Mouse (Mus musculus) liver, embryonic 12.5 days (tissue): Measurements from ENCODE around the gene Dennd6a. TPM values are rescaled to one million over a fixed set of nuclear protein-coding genes. Genes with fewer than 3 reads are reported as not detected.

ENCODE experiments used
- ATAC-seq: fragments of 200-750 bp; cut with Nextera tagmentation; 2 replicates; pipeline ENCODE4 v1.8.0; 2017; ENCODE audit warnings: moderate number of reproducible peaks, mild to moderate bottlenecking, moderate library complexity
- H3K27ac ChIP-seq: fragments of 300-500 bp; sonication (generic); 2 replicates; pipeline ENCODE4 v1.5.1; 2016; ENCODE audit warnings: mild to moderate bottlenecking
- H3K27me3 ChIP-seq: fragments of 300-500 bp; sonication (generic); replicated peaks from 2 replicates; pipeline ENCODE4 v1.6.1; 2016; ENCODE audit warnings: mild to moderate bottlenecking, moderate library complexity
- H3K36me3 ChIP-seq: fragments of 300-500 bp; sonication (generic); 2 replicates; pipeline ENCODE4 v1.6.1; 2016; ENCODE audit warnings: mild to moderate bottlenecking, moderate library complexity
- H3K4me1 ChIP-seq: fragments of 300-500 bp; sonication (generic); 2 replicates; pipeline ENCODE4 v1.6.1; 2016
- H3K4me2 ChIP-seq: fragments of 300-500 bp; sonication (generic); 2 replicates; pipeline ENCODE4 v1.6.1; 2016; ENCODE audit warnings: mild to moderate bottlenecking, moderate library complexity
- H3K4me3 ChIP-seq: fragments of 300-500 bp; sonication (generic); 2 replicates; pipeline ENCODE4 v1.5.1; 2016; ENCODE audit warnings: mild to moderate bottlenecking, moderate library complexity
- H3K9ac ChIP-seq: fragments of 300-500 bp; sonication (generic); 2 replicates; pipeline ENCODE4 v1.6.1; 2016; ENCODE audit warnings: mild to moderate bottlenecking, moderate library complexity
- H3K9me3 ChIP-seq: fragments of 300-500 bp; sonication (generic); replicated peaks from 2 replicates; pipeline ENCODE4 v1.6.1; 2016; ENCODE audit warnings: mild to moderate bottlenecking, moderate library complexity
- WGBS: fragments of 180-500 bp; shearing (Covaris S2); methylation state at CpG from one replicate; pipeline ENCODE4 v1.1.7; 2016; ENCODE audit not compliant: insufficient replicate concordance; 5-methylcytosine and 5-hydroxymethylcytosine counted together
- polyA plus RNA-seq: library from polyadenylated mRNA; unstranded; fragments of >200 nt; fragmentation: Nextera tagmentation; extraction: Ambion mirVana; gene quantifications from 2 replicates; pipeline ENCODE4 v1.2.1, GENCODE M21; 2016

Dennd6a gene
- polyA plus RNA-seq, 1 experiment from 2014 or later = 19.3 TPM

DNA sequence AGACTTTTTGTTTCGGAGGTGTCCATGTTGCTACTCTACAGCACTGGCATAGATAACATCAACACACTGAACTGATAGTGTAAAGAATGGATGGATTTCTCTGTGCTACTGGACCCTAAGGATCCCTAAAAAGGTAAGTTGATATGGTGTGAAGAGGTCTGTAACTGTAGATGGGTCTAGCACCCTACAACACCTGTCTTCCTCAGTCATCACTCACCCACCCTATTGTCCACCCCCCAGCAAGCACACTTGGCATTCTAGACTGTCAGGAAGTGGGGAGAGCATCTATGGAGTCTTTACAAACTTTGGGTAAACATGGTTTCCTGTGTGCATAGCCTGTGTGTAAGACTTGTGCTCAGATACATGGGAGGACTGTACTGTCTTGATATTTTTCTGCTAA, 31.5 kb upstream of the Dennd6a start:
- H3K4me1 ChIP-seq = no peaks in the 10 kb centered on the region
- H3K4me2 ChIP-seq = no peak overlapping the region
- H3K36me3 ChIP-seq = no peaks in the 10 kb centered on the region
- H3K4me3 ChIP-seq = no peak overlapping the region
- ATAC-seq = no peak
- H3K9ac ChIP-seq = no peak overlapping the region
- no peak overlapping the region for H3K27ac ChIP-seq
- 81% methylated on average over 1 of the region's 1 CpGs for WGBS
- no peaks in the 10 kb centered on the region for H3K9me3 ChIP-seq
- peaks cover 6% of the 10 kb centered on the region; the same call in 1 of the 2 replicates for H3K27me3 ChIP-seq

DNA sequence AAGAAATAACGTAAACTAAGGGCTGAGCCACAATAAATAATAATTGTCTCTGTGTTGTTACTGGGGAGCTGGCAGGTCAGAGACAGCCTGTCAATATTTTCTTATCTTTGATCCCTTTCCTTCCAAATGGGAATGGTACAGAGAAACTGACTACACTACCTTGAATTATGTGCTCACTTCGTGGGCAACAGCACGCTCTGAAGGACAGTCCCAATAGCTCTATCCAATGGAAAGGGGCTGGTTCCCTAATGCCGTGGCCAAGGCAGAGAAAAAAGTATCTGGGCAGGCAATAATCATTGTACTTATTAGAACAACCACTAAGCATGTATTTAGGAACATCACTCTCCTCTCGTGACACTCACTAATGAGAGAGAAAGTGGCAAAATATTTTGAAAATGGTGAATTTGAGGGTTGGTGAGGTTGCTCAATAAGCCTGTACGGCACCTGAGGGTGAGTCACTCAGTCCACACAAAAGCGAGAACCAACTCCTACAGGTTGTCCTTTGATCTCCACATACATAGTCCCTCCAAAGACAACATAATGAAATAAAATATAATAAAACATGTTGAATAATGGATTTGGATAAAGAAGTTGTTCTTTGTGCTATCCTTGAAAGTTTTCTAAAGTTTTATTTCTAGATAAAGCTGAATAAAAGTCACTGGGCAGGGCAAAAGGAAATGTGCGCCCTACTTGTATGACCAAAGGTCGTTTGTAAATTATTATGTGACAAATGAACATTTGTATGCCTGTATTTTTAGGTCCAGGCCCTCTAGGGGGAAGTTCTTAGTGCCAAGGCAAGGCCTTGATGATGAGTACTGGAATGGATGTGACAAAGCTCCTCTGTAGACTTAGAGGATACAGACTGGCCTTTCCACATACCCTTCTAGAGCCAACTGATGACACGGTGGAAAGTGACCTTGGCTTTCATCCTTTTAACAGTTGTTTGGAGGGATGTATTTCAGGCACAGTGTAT, 25.9 kb upstream of the Dennd6a start:
- H3K4me3 ChIP-seq = no peak overlapping the region
- 64% methylated on average over 10 of the region's 10 CpGs for WGBS
- no peaks in the 10 kb centered on the region for H3K36me3 ChIP-seq
- no peak overlapping the region for H3K4me2 ChIP-seq
- no peaks in the 10 kb centered on the region for H3K9me3 ChIP-seq
- H3K9ac ChIP-seq = no peak overlapping the region
- H3K4me1 ChIP-seq = no peaks in the 10 kb centered on the region
- H3K27me3 ChIP-seq = 0 out of 2 replicates have a peak, but pooled peaks cover 3% of the 10 kb centered on the region
- ATAC-seq = no peak
- no peak overlapping the region for H3K27ac ChIP-seq

DNA sequence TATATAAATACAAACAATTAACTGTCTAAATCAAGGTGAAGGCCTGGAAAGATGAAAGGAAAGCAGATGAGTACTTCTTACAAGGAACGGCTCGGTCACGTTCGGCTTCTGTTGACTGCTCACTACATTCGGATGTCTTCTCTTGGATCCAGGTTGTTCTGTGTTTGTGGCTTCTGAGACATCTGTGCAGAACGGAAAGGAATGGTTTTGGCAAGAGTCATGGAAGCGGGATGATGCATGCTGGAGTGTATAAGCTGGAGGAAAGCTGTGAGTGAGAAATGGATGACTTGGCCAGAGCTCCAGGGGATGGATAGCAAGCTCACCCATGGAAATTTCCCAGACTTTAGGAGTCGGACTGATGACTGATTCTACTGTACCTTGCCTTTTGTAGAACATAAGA, 22.9 kb upstream of the Dennd6a start:
- H3K4me2 ChIP-seq = no peak overlapping the region
- H3K27ac ChIP-seq = no peak overlapping the region
- WGBS = 87% methylated on average over 8 of the region's 8 CpGs
- no peak for ATAC-seq
- H3K27me3 ChIP-seq = no peaks in the 10 kb centered on the region
- H3K4me1 ChIP-seq = 0 out of 2 replicates have a peak, but pooled peaks cover 4% of the 10 kb centered on the region
- no peaks in the 10 kb centered on the region for H3K36me3 ChIP-seq
- no peaks in the 10 kb centered on the region for H3K9me3 ChIP-seq
- H3K9ac ChIP-seq = no peak overlapping the region
- no peak overlapping the region for H3K4me3 ChIP-seq

DNA sequence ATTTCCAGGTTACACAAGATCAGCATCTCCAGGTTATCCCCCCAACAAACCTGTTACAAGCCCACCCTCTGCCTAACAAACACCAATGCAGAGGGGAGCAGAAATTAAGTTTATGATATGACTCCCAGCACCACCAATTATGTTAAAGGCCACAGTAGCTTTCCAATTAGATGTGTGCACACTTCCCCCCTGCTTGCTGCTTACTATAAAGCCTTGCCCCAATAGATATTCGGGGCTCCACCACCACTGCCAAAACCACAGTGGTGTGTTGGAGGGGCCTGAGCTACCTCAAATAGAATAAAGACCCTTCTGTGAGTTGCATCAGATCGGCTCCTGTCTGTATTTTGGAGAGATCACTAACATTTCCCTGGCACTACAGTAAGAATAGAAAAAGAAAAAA, 21.2 kb upstream of the Dennd6a start:
- Histone ChIP-seq H3K9me3 (no peaks in the 10 kb centered on the region), H3K4me2 (no peak overlapping the region), H3K4me3 (no peak overlapping the region), H3K9ac (no peak overlapping the region), H3K36me3 (no peaks in the 10 kb centered on the region), H3K27me3 (no peaks in the 10 kb centered on the region), H3K4me1 (0 out of 2 replicates have a peak, but pooled peaks cover 4% of the 10 kb centered on the region), H3K27ac (no peak overlapping the region)
- no peak for ATAC-seq
- WGBS = 44% methylated on average over 2 of the region's 2 CpGs

DNA sequence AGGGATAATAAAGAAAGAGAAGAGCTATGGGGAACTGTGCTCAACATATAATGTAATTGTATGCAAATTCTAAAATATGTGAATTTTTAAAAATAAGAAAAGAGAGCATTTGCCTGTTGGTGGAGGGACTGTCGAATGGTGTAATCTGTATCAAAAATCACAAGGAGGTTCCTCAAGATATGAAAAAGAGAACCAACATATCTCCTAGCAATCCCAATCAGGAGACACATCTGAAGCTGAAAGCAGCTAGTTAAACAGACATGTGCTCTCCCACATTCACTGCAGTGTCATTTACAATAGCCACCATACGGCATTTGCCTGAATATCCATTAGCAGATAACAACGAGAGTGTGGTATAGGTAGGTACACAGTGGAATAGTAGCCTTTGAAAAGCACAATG, 20.8 kb upstream of the Dennd6a start:
- no peak for ATAC-seq

DNA sequence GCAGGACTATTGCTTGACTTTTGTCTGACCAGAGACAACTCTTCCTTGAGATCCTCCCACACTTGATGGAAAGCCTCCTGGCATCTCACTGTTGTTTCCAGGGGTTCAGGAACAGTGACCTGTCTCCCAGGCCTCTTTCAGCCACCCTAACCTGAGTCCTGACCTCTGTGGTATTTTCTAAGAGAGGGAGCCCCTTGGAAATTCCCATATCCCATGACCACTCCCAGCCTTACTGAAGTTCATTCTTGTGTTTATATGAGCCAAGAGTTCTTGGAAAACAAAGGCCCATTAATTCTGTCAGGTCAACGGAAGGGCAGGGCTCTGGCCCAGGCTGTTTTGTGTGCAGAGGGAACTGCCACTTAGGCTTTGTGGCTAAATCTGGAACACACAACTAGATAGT, 16.1 kb upstream of the Dennd6a start:
- Histone ChIP-seq H3K36me3 (no peaks in the 10 kb centered on the region), H3K9me3 (peaks cover 5% of the 10 kb centered on the region; the same call in 1 of the 2 replicates), H3K4me1 (0 out of 2 replicates have a peak, but pooled peaks cover 4% of the 10 kb centered on the region), H3K27me3 (no peaks in the 10 kb centered on the region), H3K4me2 (no peak overlapping the region), H3K9ac (no peak overlapping the region), H3K27ac (no peak overlapping the region), H3K4me3 (no peak overlapping the region)
- 83% methylated on average over 1 of the region's 1 CpGs for WGBS
- no peak for ATAC-seq

More for the DNA sequence above, 20.8 kb upstream of the Dennd6a start:
- Histone ChIP-seq H3K4me2 (no peak overlapping the region), H3K4me3 (no peak overlapping the region), H3K4me1 (0 out of 2 replicates have a peak, but pooled peaks cover 4% of the 10 kb centered on the region), H3K9me3 (no peaks in the 10 kb centered on the region), H3K27me3 (no peaks in the 10 kb centered on the region), H3K9ac (no peak overlapping the region), H3K36me3 (no peaks in the 10 kb centered on the region), H3K27ac (no peak overlapping the region)
- WGBS = 37% methylated on average over 3 of the region's 3 CpGs

DNA sequence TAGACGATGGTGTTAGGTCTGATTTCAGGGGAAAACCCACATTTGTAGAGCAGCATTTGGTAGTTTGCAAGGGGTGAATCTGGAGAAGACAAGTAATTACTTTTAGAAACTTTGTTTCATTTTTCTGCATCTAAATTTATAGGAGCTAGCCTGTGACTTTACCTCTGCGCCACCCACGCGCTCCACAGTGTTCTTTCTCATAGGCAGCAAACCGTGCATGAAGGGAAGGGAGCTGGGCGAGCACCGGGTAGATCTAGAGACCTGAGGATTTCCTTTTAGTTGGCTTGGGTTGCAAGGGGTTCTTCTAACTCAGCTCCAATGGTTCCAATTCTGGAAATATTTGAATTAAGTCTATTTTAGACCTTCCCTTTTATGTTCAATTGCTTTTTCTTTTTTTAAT, 15.1 kb upstream of the Dennd6a start:
- Histone ChIP-seq H3K36me3 (no peaks in the 10 kb centered on the region), H3K27ac (no peak overlapping the region), H3K4me3 (no peak overlapping the region), H3K9me3 (peaks cover 5% of the 10 kb centered on the region; the same call in 1 of the 2 replicates), H3K9ac (no peak overlapping the region), H3K4me2 (no peak overlapping the region), H3K27me3 (no peaks in the 10 kb centered on the region), H3K4me1 (no peaks in the 10 kb centered on the region)
- ATAC-seq = no peak
- 86% methylated on average over 7 of the region's 7 CpGs for WGBS

DNA sequence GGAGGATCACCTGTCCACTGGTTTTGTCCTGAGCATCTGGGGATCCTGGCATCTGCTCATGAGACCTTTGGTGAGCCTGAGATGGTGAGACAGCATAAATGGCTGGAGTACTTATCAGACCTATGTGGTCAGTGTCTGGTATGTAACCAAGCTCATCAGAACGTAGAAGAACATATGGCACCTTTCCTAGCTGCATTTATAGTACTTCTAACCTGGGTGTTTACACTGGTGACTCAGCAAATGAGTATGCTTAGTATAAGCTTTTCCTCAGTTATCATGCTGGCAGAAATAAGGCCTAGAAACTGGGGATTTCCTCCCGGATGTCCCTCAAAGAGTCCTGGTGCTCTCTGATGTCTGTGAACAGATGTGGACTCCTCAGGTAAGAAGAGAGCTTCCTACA, 11.4 kb upstream of the Dennd6a start:
- H3K27ac ChIP-seq = no peak overlapping the region
- ATAC-seq = no peak
- 62% methylated on average over 2 of the region's 2 CpGs for WGBS
- H3K27me3 ChIP-seq = no peaks in the 10 kb centered on the region
- H3K36me3 ChIP-seq = no peaks in the 10 kb centered on the region
- no peak overlapping the region for H3K4me3 ChIP-seq
- H3K4me2 ChIP-seq = no peak overlapping the region
- H3K9ac ChIP-seq = no peak overlapping the region
- no peaks in the 10 kb centered on the region for H3K4me1 ChIP-seq
- peaks cover 5% of the 10 kb centered on the region; the same call in 1 of the 2 replicates for H3K9me3 ChIP-seq

DNA sequence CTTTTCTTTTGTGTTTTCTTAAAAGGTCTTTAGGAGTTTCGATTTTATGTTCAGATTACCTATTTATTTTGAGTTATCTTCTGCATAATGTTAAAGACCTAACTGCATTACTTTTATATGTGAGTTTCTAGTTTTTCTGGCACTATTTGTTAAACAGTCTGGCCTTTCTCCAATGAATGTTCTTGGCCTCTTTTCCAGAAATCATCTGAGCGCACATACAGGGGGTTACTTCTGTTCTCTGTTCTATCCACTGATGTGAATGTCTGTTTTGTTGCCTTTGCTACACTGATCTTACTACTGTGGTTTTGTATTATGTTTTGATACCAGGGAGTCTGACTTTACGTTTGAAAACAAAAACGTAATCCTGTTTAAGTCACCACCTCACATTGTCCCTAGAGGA, 3.8 kb upstream of the Dennd6a start:
- no peak overlapping the region for H3K4me2 ChIP-seq
- no peak overlapping the region for H3K27ac ChIP-seq
- H3K9ac ChIP-seq = no peak overlapping the region
- H3K4me3 ChIP-seq = no peak overlapping the region
- H3K4me1 ChIP-seq = peaks cover 10% of the 10 kb centered on the region; the same call in 1 of the 2 replicates
- no peaks in the 10 kb centered on the region for H3K27me3 ChIP-seq
- no peak for ATAC-seq
- H3K36me3 ChIP-seq = no peaks in the 10 kb centered on the region
- 80% methylated on average over 4 of the region's 4 CpGs for WGBS
- no peaks in the 10 kb centered on the region for H3K9me3 ChIP-seq

DNA sequence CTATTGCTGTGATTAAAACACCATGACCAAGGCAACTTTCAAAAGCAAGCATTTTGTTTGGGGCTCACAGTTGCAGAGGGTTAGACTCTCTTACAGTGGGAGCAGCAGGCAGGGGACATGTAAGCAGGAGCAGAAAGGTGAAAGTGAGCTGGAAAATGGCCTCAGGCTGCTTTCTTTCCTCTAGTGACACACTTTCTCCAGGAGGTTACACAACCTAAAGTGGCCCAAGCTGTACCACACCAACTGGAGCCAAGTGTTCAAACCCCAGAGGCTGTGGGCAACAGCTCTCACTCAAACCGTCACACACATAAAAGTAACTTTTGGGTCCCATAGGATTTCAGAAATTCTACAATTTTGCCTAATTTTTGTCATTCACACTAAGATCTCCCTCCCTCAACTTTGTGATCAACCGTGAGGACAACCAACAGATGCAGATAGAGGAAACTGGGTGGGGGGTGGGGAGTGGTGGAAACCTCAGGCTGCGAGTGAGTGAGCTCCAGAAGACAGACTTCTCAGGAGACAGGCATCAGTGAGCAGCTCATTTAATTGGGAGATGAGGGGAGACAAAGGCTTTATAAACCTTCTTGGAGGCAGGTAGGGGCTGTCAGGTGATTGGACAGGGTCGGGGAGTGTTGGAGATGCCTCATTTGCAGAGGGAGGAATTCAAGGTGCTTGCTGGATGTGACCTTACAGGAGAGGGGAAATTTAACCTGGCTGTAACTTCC, 1.5 kb upstream of the Dennd6a start:
- Histone ChIP-seq H3K27ac (no peak overlapping the region), H3K9me3 (no peaks in the 10 kb centered on the region), H3K36me3 (no peaks in the 10 kb centered on the region), H3K4me3 (no peak overlapping the region), H3K27me3 (no peaks in the 10 kb centered on the region), H3K4me2 (no peak overlapping the region), H3K9ac (no peak overlapping the region), H3K4me1 (peaks cover 10% of the 10 kb centered on the region; the same call in 1 of the 2 replicates)
- ATAC-seq = no peak
- WGBS = 31% methylated on average over 4 of the region's 4 CpGs

DNA sequence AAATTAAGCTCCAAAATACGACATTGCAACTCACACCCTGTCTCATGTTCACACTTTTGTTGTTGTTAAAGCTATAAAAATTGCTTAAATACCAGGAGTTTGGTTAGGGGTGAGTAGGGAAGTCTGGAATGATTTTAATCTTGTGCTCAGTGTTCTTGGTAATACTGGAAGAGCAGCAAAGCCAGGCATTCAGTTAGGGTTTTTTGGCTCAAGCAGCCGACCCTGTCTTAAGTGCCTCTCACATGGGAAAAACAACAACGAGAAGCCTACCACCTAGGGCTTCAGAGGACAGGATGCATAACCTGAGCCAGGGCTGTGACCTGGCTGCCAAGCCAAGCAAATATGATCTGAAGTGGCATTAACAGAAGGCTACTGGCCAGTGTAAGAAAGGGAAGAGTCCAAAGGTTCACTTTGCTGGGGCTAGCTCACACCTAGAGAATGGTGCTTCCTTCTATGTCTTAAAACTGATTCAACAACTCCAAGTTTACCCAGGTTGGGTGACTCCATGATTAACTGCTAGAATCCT, 2.7 kb downstream of the Dennd6a start:
- WGBS = 70% methylated on average over 3 of the region's 3 CpGs

DNA sequence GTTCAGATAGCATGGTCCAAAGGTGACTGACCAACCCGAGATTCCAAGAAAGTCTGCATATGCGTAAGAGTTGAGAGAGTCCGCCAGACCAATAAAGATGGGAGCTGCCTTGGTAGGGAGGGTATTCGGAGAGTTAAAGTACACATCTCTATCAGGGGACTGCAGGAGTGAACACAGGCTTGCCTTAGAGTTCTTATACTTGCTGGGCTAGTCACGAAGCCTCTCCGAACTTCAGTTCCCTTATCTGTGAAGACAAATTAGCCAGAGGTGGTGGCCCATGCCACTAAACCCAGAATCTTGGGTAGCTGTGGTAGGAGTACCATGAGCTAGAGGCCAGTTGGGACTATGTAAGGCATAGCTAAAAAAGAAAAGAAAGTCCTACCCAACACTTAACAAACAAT, 5.1 kb downstream of the Dennd6a start:
- peaks cover 8% of the 10 kb centered on the region for H3K36me3 ChIP-seq
- peak overlapping the region; percentile 84 for H3K4me3 ChIP-seq
- no peaks in the 10 kb centered on the region for H3K9me3 ChIP-seq
- 16% methylated on average over 6 of the region's 6 CpGs for WGBS
- peak overlapping the region; percentile 99 for H3K27ac ChIP-seq
- peaks cover 37% of the 10 kb centered on the region for H3K4me1 ChIP-seq
- peak overlapping the region; percentile 88 for H3K4me2 ChIP-seq
- ATAC-seq = peak; percentile 64
- no peaks in the 10 kb centered on the region for H3K27me3 ChIP-seq
- H3K9ac ChIP-seq = peak overlapping the region; percentile 97

More for the DNA sequence above, 2.7 kb downstream of the Dennd6a start:
- H3K9ac ChIP-seq = no peak overlapping the region
- H3K36me3 ChIP-seq = no peaks in the 10 kb centered on the region
- peaks cover 32% of the 10 kb centered on the region for H3K4me1 ChIP-seq
- H3K27me3 ChIP-seq = no peaks in the 10 kb centered on the region
- no peaks in the 10 kb centered on the region for H3K9me3 ChIP-seq
- ATAC-seq = no peak
- H3K4me2 ChIP-seq = no peak overlapping the region
- no peak overlapping the region for H3K27ac ChIP-seq
- no peak overlapping the region for H3K4me3 ChIP-seq
